Mouse (Mus musculus): ENCODE data around the gene Col28a1. TPM values are rescaled to one million over a fixed set of nuclear protein-coding genes. Genes with fewer than 3 reads are reported as not detected.

The Col28a1 gene
- polyA plus RNA-seq, 1 experiment from 2014 or later, result 0.05 TPM

- Histone ChIP-seq H3K4me3 (no peak overlapping the region), H3K36me3 (no peaks in the 10 kb centered on the region), H3K9me3 (replicated peaks) (no peaks in the 10 kb centered on the region), H3K4me2 (no peak overlapping the region), H3K27ac (no peak overlapping the region), H3K4me1 (no peaks in the 10 kb centered on the region), H3K9ac (no peak overlapping the region), H3K27me3 (replicated peaks) (no peaks in the 10 kb centered on the region)
- WGBS (ENCODE audit: insufficient replicate concordance), result 71% methylated on average over 5 of the region's 5 CpGs
- ATAC-seq, result no peak
Observed at GRCm38 (mm10) chr6:7971020-7971760, 221.2 kb downstream of the Col28a1 start.

GRCm38 (mm10) chr6:7969376-7969775, 223.0 kb downstream of the Col28a1 start:
- no peaks in the 10 kb centered on the region for H3K9me3 ChIP-seq (replicated peaks)
- no peaks in the 10 kb centered on the region for H3K4me1 ChIP-seq
- H3K27ac ChIP-seq, result no peak overlapping the region
- H3K4me2 ChIP-seq, result no peak overlapping the region
- H3K36me3 ChIP-seq, result no peaks in the 10 kb centered on the region
- ATAC-seq, result no peak
- WGBS (ENCODE audit: insufficient replicate concordance), result 72% methylated on average over 4 of the region's 4 CpGs
- H3K9ac ChIP-seq, result no peak overlapping the region
- no peaks in the 10 kb centered on the region for H3K27me3 ChIP-seq (replicated peaks)
- no peak overlapping the region for H3K4me3 ChIP-seq

DNA sequence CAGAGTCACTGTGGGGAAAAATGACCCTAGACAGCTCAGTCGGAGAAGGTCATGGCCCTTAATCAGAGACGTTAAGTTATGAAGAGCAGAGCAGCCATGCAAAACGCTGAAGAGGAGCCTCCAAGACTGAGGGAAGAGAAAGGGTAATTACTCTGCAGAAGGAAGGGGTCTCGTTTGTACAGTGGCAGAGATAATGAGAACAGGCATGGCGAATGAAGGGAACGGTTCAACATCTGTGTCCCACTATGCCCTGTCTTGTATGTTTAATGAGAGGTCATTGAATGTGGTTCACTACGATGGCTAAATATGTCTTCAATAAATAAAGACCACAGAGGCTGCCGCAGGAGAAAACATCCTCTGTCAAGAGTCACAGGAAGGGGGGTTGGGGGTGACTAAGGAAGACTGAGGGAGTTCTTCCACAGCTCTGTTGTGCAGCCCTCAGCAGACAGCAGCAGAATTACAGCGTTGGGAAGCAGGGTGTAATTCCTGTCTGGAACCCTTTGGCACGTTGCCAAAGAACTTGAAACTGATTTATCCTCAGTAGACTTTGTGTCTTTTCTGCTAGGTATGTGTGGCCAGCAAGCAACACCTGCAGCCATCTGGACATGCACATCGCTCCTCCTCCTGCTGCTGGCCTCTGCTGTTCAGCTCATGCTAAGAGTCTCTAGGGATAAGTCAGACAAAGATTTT, 226.4 kb downstream of the Col28a1 start:
- Histone ChIP-seq H3K27me3 (replicated peaks) (no peaks in the 10 kb centered on the region), H3K4me1 (no peaks in the 10 kb centered on the region), H3K4me3 (no peak overlapping the region), H3K4me2 (no peak overlapping the region), H3K9ac (no peak overlapping the region), H3K9me3 (replicated peaks) (no peaks in the 10 kb centered on the region), H3K36me3 (no peaks in the 10 kb centered on the region), H3K27ac (no peak overlapping the region)
- 60% methylated on average over 11 of the region's 11 CpGs for WGBS (ENCODE audit: insufficient replicate concordance)
- ATAC-seq, result peak; percentile 42; the same call in 1 of the 2 replicates

GRCm38 (mm10) chr6:7962749-7963148, 229.7 kb downstream of the Col28a1 start:
- H3K36me3 ChIP-seq, result no peaks in the 10 kb centered on the region
- 49% methylated on average over 7 of the region's 7 CpGs for WGBS (ENCODE audit: insufficient replicate concordance)
- no peaks in the 10 kb centered on the region for H3K9me3 ChIP-seq (replicated peaks)
- no peak overlapping the region for H3K27ac ChIP-seq
- no peaks in the 10 kb centered on the region for H3K27me3 ChIP-seq (replicated peaks)
- H3K4me2 ChIP-seq, result no peak overlapping the region
- no peak overlapping the region for H3K9ac ChIP-seq
- H3K4me3 ChIP-seq, result no peak overlapping the region
- no peak for ATAC-seq
- H3K4me1 ChIP-seq, result no peaks in the 10 kb centered on the region

DNA sequence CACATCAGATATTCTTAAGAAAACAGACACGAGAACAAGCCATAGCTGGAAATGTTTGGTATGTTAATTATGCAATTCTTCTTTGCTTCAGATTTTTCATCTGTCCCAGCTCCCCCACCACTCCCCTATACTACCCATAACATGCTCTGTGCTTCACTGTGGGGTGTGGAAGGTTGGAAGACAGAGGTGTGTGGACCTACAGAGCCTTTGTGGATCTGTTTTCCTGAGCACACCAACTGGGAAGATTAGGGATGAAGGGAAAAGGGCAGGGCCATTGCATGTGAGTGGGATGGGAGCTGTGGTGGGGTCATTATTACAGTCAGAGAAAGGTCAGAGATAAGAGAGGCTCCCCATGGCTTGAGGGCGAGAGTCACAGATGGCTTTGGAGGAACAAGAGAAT, 240.2 kb downstream of the Col28a1 start:
- no peak overlapping the region for H3K4me2 ChIP-seq
- no peaks in the 10 kb centered on the region for H3K27me3 ChIP-seq (replicated peaks)
- H3K36me3 ChIP-seq, result no peaks in the 10 kb centered on the region
- no peaks in the 10 kb centered on the region for H3K9me3 ChIP-seq (replicated peaks)
- H3K9ac ChIP-seq, result no peak overlapping the region
- H3K27ac ChIP-seq, result no peak overlapping the region
- H3K4me3 ChIP-seq, result no peak overlapping the region
- no peak for ATAC-seq
- 46% methylated on average over 2 of the region's 2 CpGs for WGBS (ENCODE audit: insufficient replicate concordance)
- H3K4me1 ChIP-seq, result no peaks in the 10 kb centered on the region

DNA sequence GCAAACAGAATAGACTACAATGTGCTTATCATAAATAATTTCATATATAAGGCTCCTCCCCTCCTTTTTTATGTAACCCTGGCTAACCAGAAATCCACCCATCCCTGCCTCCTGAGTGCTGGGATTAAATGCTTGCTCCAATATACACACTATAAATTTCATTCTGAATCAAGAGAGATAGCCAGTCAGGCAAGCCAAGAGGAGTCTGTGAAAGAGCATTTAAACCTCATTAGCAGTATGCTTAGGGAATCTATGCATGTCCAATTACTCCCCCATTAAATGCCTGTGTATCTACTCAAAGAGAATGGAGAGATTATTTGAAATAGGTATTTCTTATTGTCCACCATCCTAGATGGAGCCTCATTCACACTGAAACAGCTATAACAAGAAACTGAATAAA, 240.6 kb downstream of the Col28a1 start:
- Histone ChIP-seq H3K4me3 (no peak overlapping the region), H3K4me2 (no peak overlapping the region), H3K9ac (no peak overlapping the region), H3K36me3 (no peaks in the 10 kb centered on the region), H3K9me3 (replicated peaks) (no peaks in the 10 kb centered on the region), H3K4me1 (no peaks in the 10 kb centered on the region), H3K27ac (no peak overlapping the region), H3K27me3 (replicated peaks) (no peaks in the 10 kb centered on the region)
- ATAC-seq, result no peak

Other genes with a start within 250 kb of the Col28a1 start
- gene Mios, start 16.6 kb upstream of the Col28a1 start, polyA plus RNA-seq (2016; fragmentation: Nextera tagmentation; extraction: Ambion mirVana), result 23.3 and 24.4 TPM in 2 replicates
- 144 and 147 TPM in 2 replicates for gene Rpa3, start 66.6 kb upstream of the Col28a1 start, polyA plus RNA-seq (2016; fragmentation: Nextera tagmentation; extraction: Ambion mirVana)
- 17.2 and 17.4 TPM in 2 replicates for gene Umad1, start 66.7 kb upstream of the Col28a1 start, polyA plus RNA-seq (2016; fragmentation: Nextera tagmentation; extraction: Ambion mirVana)
- gene Gm45062, start 66.8 kb upstream of the Col28a1 start, polyA plus RNA-seq (2016; fragmentation: Nextera tagmentation; extraction: Ambion mirVana), result 1.4 TPM in 2 replicates